Mouse (Mus musculus): Measurements from ENCODE around the gene Zfp950.
"Not testable (repeated sequence)": the region's sequence is repeated elsewhere in the genome, so short reads cannot be mapped to it uniquely, and the experiment has no call there.

Gene Zfp950

DNA sequence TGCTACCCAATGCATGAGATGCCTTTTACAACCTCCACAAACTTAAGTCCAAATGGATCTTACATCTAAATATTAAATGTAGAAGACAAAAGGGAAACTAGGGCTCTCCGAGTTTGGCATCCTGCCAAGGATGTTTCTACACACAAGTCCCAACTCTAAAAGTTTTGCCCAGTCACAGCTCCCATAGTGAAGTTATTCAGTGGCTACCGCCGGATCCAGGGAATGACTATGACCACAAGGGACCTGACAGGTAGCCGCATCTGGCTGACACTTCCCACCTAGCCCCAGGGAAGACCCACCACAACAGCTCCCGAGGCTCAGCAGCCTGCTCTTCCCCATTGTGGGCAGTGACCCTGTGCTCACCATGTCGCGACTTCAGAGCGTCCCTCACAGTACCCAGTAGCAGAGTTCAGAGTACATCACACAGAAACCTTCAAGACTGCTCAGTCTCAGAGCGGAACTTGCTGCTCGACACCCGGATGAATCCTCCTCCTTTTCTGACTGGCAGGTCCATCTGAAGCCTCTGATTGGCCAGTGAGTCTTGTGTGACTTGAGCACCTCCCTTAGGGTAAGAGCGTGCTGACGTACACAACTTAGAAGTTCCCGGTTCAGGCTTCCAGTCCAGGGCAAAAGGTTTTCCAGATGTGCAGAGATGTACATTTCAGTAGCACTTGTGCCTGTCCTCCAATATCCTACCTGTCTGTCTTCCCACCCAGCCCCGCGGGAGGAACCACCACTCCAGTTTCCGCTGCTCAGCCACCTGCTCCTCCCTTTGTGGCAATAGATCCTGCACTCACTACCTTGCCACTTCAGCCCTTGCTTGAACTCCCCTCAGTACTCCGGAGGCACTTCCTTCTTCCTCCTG is at the start of gene Zfp950:
Zfp950 (minus strand) TSS at position 499 of the 865 bp plus-strand sequence.
- DNase-seq: peak; percentile 96

DNA sequence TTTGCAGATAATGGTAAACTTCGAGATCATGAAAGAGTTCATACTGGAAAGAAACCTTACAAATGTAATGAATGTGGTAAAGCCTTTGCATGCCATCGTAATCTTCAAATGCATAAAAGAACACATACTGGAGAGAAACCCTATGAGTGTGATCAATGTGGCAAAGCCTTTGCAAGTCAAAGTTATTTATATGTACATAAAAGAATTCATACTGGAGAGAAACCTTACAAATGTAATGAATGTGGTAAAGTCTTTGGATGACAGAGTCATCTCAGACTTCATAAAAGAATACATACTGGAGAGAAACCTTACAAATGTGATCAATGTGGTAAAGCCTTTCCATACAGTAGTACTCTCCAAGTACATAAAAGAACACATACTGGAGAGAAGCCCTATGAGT is 43.0 kb upstream of the Zfp950 start, which contains the start of gene Gm6020:
Gm6020 (plus strand) TSS at position 301 of the 400 bp plus-strand sequence.
- DNase-seq: not testable (repeated sequence)

DNA sequence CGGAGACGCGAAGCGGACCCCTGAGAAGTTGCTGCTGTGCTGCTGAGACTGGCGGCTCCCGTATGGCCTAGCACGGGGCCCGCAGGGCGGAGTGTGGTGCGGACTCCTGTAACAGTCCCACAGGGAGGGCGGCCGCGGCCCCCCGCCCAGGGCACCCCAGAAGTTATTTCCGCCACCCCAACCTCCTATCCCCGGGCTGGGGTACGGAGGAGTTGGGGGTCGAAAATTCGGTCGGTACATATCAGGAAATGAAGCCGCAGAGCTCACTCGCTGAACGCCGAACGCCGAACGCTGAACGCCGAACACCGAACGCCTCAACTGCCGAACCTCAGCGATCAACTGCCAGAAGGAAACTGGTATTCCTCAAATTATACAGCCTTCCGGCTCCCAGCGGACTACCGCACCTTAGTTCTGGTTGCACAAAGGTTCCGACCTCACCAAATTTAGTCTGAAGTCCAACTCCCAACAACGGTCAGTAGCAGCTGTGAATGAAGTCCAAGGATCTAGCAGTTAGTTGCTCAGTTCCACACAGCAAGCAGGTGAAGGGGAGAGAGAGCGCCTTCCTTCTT is 35.2 kb upstream of the Zfp950 start, which contains the start of gene Gm7102:
Gm7102 (minus strand) TSS at position 554 of the 569 bp plus-strand sequence.
- DNase-seq: peak; percentile 9

DNA sequence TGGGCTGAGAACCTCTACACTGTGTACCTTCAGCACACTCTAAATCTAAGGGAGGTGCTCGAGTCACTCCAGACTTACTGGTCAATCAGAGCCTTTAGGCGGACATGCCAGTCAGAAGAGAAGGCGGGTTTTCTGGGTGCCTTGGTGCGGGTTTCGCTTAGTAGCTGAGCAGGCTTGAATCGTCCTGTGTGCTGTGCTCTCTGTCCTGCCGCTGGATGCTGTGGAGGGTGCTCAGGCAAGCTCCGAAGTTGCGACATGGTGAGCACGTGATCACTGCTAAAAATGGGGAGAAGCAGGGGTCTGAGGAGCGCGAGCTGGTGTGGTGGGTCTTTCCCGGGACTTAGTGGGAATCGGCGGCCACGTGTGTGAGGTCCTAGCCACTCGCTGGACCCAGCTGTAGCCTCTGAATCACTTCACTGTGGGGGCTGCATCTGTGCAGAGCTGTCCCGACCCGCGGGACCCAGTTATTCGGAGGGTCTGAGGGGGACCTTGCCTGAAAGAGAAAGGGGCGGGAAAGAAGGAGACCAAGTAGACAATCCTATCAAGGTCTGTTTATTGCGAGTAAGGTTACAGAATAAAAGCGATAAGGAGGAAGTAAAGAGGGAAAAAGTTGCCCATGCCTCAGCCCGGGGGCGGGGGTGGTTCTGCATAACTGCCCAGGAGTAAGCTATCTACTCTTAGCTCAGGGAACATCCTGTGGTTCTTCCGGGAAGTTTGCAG is 11.2 kb upstream of the Zfp950 start:
- DNase-seq: no peak

DNA sequence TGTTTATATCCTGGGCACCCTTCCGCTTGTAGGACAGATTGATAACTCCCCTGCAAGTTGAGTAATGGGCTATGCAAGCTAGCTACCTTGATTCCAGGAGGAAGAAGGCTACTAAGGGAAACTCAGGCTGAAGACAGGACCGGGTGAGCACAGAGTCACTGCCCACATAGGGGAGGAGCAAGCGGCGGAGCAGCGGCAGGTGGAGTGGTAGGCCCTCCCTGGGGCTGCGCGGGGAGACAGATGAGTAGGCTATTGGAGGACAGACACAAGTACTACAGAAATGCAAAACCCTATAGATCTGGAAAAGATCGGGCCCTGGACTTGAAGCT is 10.7 kb upstream of the Zfp950 start:
- DNase-seq: peak; percentile 44

DNA sequence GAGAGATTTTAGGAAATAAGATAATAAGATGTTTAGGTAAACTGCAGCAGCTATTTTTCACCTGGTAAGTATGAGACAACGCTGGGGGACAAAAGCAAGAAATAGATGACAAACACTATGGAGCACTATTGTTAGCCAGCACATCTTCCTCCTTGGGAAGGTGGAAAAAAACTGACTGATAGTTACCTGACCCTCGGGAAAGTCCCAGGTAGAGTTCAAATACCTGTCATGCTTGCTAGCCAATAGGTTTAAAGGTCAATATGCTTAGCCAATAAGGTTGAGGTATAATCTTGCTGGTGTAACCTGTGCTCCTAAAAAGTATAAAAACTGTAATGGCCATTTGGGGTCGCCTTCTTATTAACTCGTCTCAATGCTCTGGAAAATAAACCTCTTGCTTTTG is 659 bp upstream of the Zfp950 start:
- no peak for DNase-seq

DNA sequence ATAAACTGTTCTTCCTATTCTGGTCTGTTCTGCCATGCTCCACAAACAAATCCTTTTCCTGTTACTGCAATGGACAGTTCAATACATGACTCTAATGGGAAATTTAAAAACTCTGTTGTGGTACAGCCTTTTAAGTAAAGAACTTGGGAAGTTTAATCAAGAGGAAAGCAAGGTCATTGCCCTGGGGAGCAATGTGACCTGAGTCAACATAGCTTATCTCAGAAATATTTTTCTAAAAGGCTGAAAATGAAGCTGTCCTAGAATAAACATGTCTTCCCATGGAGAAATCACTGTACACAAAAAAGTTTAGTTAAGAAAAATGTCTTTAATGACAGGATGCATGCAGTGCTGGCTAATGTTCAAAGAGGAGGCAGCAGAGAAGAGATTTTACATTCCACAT is 2.0 kb downstream of the Zfp950 start:
- no peak for DNase-seq

DNA sequence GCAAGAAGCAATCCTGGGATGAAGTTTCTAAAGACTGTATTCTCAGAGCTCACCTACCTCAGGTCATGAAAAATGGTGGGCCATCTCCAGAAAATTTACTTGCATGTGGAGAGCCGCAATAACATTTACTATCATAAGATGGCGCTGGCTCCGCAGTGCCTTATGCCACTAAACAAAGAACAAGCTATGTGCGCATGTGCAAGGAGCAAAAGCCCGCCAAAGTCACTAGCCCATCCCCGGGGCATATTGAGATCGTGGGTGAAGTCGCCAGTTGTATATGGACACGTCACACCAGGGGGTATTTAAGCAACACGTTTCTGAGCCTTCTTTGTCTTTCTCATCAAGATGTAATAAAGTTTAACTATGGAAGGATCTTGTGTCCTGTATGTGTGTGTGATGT is 9.5 kb downstream of the Zfp950 start:
- no peak for DNase-seq

DNA sequence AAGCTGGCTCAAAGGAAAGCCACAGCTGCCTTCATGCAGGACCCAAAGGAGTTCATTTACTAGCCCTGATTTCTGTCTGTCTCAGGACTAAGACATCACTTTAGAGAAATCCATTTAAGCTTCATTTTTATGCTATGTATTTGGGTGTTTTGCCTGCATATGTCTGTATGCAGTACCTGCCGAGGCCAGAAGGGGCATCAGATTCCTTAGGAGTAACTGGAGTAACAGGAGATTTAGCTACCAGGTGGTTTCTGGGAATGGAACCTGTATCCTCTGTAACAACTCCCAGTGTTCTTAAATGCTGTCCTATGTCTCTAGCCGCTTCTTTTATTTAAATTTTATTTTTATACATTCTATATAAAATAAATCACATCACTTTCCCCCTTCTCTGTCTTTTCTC is 30.5 kb downstream of the Zfp950 start:
- DNase-seq: no peak

DNA sequence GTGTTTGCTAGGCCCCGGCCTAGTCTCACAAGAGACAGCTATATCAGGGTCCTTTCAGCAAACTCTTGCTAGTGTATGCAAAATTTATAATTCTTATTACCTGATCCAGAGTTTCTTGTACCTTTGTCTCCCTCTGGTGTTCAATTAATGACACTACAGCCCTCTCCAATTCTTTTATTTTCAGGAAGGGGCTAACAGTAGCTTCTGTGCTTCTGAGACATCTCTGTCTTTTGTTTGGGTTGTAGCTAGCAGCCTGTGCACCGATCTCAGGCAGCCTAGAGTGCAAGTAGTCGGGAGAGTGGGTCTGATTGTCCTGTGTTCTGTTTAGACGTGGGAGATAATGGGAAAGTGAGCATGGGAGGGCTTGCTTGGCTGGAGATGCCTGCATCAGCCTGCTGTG is 42.9 kb downstream of the Zfp950 start:
- peak; percentile 60 for DNase-seq

DNA sequence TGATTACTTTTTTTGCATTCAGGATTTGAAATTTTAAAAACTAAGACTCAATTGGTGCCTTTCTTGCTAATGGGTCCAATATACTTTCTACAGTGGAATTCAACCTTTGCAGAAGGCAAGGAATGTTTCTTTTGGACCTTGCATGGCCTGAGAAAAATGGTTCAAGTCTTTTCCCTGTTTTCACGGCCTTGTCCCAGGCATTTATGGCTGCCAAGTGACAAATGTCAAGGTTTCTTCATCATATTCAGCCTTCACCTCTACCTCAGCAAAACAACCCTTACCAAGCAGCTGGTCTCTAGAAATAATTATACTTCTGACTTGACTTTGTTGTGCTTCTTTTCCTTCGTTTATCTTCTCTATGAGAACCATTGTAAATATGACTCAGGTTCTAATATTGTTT is 43.9 kb downstream of the Zfp950 start:
- DNase-seq: no peak

DNA sequence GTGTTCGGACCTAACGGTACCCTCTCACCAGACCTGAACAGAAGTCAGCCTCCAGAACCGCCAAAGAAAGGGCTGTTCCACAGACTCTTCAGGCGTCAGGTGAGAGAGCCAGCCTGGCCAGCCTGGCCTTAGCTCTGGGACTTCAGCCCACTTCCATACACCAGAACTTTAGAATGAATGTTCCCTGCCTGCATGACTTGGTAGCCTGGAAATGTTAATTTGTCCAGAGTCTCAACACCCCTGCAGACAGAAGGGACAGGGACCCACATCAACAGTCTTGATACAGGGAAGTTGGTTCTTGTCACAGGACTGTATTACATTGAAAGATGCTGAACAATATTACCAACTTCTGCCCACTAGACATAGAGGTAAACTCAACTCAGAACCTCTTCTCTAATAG is 50.1 kb downstream of the Zfp950 start:
- DNase-seq: no peak

DNA sequence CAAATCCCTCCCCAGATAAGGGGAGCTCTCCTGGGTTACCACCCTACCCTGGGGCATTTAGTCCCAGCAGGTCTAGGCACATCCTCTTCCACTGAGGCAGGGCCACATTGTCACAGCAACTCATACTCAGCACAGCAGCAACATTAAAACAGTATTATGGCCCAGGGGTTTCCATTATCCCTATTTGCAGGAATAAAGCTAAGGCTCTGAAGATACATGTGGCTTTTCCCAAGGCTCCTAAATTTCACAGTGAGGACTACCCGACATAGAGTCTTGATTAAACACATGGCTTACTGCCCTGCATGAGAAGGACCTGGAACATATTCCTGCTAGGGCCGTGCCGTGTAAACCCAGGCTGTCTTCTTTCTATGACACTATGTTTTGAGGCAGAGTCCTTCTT is 51.6 kb downstream of the Zfp950 start:
- no peak for DNase-seq

DNA sequence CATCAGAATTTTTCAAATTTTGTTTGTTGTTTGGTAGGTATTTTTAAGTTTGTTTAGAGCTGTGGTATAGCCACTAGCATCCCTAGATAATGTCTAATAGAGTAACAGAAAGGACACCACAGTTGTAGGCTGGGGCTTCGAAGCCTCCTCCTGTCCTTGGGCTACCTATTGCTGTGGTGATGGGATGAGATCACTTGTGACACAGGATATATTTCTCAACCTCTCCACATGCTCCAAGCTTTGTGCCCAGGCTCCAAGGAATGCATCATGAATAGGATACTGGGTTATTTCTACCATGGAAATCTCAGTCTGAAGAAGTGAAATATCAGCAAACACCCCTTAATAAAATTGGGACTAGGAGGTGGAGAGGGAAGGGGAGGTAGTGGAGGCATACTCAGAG is 52.9 kb downstream of the Zfp950 start:
- DNase-seq: no peak

DNA sequence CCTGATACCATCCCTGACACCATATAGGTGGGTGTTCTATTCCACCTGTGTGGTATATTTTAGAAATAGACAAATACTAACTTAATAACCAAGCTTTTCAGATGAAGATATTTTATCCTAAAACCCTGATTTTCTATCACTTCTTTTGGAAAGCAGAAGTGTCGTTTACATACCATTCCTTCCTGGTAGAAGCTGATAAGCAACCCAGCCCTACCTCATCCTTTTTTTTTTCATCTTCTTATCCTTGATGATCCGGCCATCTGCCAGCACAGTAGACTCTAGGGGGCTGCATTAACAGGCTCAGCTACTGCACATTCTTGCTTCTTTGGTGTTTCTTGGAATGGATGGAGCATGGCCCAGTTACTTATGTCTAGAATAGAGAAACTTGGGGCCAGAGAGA is 55.4 kb downstream of the Zfp950 start:
- no peak for DNase-seq

DNA sequence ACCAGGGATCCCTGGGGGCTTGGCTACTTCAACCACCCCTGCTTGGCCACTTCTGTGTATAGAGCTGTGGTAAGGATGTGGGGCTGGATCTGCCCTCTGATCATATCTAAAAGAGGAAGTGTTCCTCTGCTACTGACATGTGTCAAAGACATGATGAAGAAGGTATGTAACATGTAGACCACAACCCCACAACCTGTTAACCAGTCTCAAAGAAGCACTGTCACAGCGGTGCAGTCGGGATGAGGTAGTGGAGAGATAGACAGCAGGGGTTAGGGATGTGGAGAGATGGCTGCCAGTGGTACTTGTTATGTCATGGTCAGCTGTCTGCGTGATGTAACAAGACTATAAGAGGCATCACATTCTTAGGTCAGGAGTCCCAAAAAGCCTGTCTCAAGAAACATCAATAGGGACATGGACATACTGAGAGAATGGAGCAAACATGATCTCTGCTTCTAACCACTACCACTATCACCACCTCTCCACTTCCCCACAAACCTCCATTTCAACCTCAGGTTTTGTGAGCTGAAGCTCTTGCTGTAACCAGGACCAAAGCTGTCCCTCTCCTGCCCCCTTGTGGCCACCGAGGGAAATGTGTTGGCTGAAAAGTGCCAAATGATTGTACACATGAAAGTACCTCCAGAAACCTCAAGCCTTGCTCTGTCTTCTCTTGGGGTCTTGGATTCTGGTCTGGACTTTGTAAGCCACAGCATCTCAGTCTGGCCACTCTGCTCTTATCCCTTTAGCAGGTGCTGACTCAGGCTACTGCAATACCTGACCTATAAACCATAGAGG is 56.3 kb downstream of the Zfp950 start:
- DNase-seq: peak; percentile 94

DNA sequence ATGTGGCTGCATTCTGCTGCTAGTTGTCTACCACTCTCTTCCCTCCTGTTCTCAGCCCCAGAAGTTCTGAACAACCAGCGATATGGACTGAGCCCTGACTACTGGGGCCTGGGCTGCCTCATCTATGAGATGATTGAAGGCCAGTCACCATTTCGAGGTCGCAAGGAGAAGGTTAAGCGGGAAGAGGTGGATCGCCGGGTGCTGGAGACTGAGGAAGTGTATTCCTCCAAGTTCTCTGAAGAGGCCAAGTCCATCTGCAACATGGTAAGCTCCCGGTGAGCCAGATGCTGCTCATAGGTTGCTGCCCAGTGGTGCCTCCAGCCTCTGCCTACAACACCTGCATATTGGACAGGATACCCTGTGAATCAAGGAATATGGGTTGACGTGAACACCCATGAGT is 57.6 kb downstream of the Zfp950 start:
- DNase-seq: no peak

DNA sequence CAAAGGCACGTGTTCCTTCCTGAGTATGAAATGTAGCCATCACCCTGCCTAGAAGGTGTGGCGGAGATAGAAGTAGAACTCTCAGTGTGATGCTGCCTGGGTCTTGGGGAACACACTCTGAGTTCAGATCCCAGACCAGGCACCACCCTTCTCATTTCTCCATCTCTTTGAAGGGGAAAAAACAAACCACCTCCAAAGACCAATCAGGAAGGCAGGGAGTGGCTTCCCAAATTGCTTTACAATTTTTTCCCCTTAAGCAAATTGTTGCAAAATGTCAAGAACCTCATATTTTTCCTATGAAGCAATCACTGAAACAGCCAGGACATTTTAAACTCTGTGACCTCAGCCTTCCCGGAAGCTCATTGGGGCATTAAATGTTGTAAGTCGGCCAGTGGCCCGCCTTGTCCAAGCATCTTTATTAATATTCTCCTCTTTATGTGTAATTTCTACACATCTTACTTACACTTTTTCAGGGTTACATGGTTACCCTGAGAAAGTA is 60.3 kb downstream of the Zfp950 start:
- peak; percentile 27 for DNase-seq

DNA sequence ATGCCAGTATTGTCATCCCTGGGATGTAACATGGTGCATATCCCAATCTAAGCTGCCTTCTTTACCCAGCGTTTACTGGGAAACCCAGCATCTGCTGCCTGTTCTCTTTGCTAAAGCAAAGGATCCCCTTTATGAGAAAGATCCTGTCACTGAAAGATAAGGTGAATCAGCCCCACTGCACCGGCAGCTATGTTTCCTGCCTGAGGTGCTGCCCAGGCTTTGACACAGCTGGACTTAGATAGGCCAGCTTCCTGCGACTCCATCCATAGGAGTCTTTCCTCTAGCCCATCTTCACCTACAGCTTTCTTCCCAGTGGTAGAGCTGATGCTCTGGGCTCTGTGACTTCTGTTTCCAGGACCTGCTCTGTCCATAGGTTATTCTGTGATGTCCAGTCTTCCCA is 62.0 kb downstream of the Zfp950 start:
- DNase-seq: no peak

DNA sequence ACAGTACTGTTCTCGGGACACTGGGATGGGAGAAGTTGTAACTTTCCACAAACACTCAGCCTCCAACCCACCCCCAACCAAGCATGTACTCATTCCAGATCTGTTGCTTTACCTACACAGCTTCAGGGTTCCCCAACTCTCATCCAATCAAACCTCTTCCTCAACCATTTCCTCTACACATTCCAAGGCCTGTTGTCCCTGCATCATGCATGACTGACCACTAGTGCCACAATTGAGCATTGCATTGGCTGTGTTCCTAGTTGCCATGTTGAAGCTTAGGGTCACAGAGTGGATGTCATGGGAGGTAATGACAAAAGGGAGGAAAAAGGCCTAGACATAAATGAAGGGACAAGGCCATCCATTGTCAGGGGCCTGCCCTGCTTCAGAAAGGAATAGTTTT is 75.6 kb downstream of the Zfp950 start:
- peak; percentile 51 for DNase-seq

DNA sequence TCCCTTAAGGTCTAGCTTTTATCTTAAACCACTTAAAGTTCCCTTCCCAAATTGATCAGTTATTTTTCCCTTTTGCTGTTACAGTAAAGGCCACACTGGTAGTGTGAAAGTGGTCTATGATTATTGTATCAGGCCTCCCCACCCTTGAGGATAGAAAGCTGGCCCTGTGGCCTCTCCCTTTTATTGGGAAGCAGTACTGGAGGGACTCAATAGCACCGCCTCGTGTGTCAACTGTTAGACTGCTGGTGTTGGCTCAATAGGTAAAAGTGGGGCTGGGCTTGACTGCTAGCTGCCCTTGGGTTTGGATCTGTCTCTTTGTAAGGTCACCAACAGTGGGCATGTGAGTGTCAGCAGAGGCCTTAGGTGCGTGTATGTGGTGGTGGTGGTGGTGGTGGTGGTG is 76.3 kb downstream of the Zfp950 start:
- DNase-seq: no peak

DNA sequence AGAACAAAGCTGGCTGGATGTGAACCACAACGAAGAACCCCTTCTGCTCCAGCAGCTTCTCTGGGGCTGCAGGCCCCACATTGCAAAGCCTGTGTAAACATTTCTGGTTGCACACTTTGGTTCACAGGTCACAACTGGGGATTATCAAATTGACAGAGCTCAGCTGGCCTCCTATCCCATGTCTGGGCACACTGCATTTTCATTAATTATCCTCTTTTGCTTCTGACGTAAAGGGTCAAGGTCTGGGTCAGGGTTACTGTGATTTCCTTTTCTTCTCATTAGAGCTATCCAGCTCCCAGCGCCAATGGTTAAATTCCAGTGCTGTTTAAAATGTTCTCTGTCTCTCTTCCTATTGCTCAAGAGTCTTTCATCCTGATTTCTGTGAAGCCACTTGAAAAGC is 83.1 kb downstream of the Zfp950 start:
- DNase-seq: peak; percentile 73
